Mouse (Mus musculus) stomach, embryonic 14.5 days (tissue): ENCODE results near the gene Smpd4. TPM values are rescaled to one million over a fixed set of nuclear protein-coding genes. Genes with fewer than 3 reads are reported as not detected.
"Not testable (repeated sequence)": the region's sequence is repeated elsewhere in the genome, so short reads cannot be mapped to it uniquely, and the experiment has no call there.

Source experiments
- ATAC-seq: fragments of 200-750 bp; cut with Nextera tagmentation; 2 replicates; pipeline ENCODE4 v1.8.0; 2017; ENCODE audit warnings: low read depth, moderate TSS enrichment; ENCODE audit not compliant: insufficient number of reproducible peaks, insufficient read depth, low FRiP score
- H3K27ac ChIP-seq: fragments of 300-500 bp; sonication (generic); 2 replicates; pipeline ENCODE4 v1.5.1; 2014; ENCODE audit warnings: mild to moderate bottlenecking, low read length, moderate library complexity, mixed read lengths
- H3K27me3 ChIP-seq: fragments of 300-500 bp; sonication (generic); 2 replicates; pipeline ENCODE4 v1.6.1; 2014; ENCODE audit warnings: low read length, control low read depth, mixed read lengths; ENCODE audit not compliant: control insufficient read depth, insufficient read depth
- H3K36me3 ChIP-seq: fragments of 300-500 bp; sonication (generic); 2 replicates; pipeline ENCODE4 v1.6.1; 2014; ENCODE audit warnings: mild to moderate bottlenecking, control low read depth, low read length, moderate library complexity, mixed read lengths; ENCODE audit not compliant: control insufficient read depth, insufficient read depth
- H3K4me1 ChIP-seq: fragments of 300-500 bp; sonication (generic); 2 replicates; pipeline ENCODE4 v1.6.1; 2014; ENCODE audit warnings: low read length, control low read depth, mixed read lengths; ENCODE audit not compliant: control insufficient read depth, insufficient read depth
- H3K4me2 ChIP-seq: fragments of 300-500 bp; sonication (generic); replicated peaks from 2 replicates; pipeline ENCODE4 v1.6.1; 2014; ENCODE audit warnings: low read depth, low read length, control low read depth
- H3K4me3 ChIP-seq: fragments of 300-500 bp; sonication (generic); 2 replicates; pipeline ENCODE4 v1.5.1; 2014; ENCODE audit warnings: low read depth, low read length, control low read depth
- H3K9ac ChIP-seq: fragments of 300-500 bp; sonication (generic); replicated peaks from 2 replicates; pipeline ENCODE4 v1.6.1; 2014; ENCODE audit warnings: low read depth, mild to moderate bottlenecking, control low read depth, low read length, moderate library complexity, mixed read lengths
- H3K9me3 ChIP-seq: fragments of 300-500 bp; sonication (generic); 2 replicates; pipeline ENCODE4 v1.6.1; 2016; ENCODE audit warnings: low read depth, low read length, control low read depth; ENCODE audit not compliant: control insufficient read depth
- whole genome bisulfite sequencing: fragments of 180-500 bp; shearing (Covaris S2); extraction: QIAGEN DNeasy Blood & Tissue Kit; methylation state at CpG from one replicate; pipeline ENCODE4 v1.1.7; 2014; 5-methylcytosine and 5-hydroxymethylcytosine counted together
- polyA plus RNA-seq: library from polyadenylated mRNA; unstranded; fragments of >200 nt; fragmentation: Nextera tagmentation; extraction: Ambion mirVana; gene quantifications from 2 replicates; pipeline ENCODE4 v1.2.1, GENCODE M21; 2014

Gene Smpd4
- polyA plus RNA-seq, 1 experiment from 2014 or later: 38.7 TPM

DNA sequence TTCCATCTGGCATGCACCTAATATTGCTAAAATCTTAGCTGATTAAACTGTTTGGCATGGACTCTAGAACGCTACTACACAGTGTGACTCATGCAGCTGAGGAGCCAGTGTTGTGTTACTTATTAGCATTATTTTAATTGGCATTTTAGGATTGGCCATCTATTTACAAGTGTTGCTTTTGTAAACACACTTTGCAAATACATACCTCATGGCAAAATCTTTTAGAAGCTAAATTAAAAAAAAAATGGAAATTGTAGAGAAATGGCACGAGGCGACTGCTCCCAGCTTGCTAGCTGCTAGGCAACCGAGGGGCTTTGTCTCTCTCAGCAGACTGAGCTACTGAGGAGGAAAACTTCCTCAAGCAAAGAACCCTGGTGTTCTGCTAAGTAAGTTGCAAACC lies 14.2 kb upstream of the Smpd4 start:
- ATAC-seq: no peak
- Histone ChIP-seq H3K4me2 (no peak overlapping the region), H3K9ac (no peak overlapping the region), H3K27ac (no peak overlapping the region), H3K4me3 (no peak overlapping the region), H3K27me3 (no peaks in the 10 kb centered on the region), H3K36me3 (no peaks in the 10 kb centered on the region), H3K9me3 (no peaks in the 10 kb centered on the region), H3K4me1 (no peaks in the 10 kb centered on the region)
- 66% methylated on average over 4 of the region's 4 CpGs for WGBS

DNA sequence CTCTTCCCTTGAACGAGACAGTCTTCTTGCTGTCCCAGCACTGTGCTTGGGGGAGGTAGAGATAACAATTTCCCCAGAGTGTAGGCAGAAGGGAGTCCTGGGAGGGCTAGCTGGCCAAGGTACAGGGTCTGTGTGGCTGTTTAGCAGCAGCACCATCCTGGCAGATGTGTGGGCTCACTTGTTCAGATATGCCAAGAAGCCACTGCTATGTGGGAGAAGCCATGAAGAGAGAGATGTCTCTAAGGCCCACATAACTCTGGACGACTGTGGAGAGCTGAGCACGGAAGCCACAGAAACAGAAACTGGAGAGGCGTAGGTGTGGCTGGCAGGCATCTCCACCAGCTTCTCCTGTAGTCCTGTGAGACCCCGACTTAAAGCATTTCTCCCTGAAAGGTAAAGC lies 13.5 kb upstream of the Smpd4 start:
- no peak overlapping the region for H3K4me2 ChIP-seq
- no peaks in the 10 kb centered on the region for H3K27me3 ChIP-seq
- H3K9ac ChIP-seq: no peak overlapping the region
- whole genome bisulfite sequencing: 71% methylated on average over 5 of the region's 5 CpGs
- no peak overlapping the region for H3K4me3 ChIP-seq
- no peak for ATAC-seq
- no peaks in the 10 kb centered on the region for H3K4me1 ChIP-seq
- H3K36me3 ChIP-seq: no peaks in the 10 kb centered on the region
- H3K27ac ChIP-seq: no peak overlapping the region
- no peaks in the 10 kb centered on the region for H3K9me3 ChIP-seq

DNA sequence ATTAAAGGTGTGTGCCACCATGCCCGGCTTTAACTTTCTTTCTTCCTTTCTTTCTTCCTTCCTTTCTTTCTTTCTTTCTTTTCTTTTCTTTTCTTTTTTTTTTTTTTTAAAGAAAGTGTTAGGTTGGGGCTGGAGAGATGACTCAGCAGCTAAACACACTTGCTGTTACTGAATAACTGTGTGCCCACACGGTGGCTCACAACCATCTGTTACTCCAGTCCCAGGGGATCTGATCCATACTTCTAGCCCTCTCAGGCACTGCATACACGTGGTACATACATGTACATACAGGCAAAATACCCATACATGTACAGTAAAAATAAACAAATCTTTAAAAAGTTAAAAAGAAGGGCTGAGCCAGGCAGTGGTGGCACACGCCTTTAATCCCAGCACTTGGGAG lies 7.8 kb upstream of the Smpd4 start:
- Histone ChIP-seq H3K36me3 (no peaks in the 10 kb centered on the region), H3K4me2 (no peak overlapping the region), H3K9ac (no peak overlapping the region), H3K27ac (no peak overlapping the region), H3K4me1 (no peaks in the 10 kb centered on the region), H3K4me3 (no peak overlapping the region), H3K9me3 (no peaks in the 10 kb centered on the region), H3K27me3 (no peaks in the 10 kb centered on the region)
- WGBS: 69% methylated on average over 4 of the region's 4 CpGs
- no peak for ATAC-seq

DNA sequence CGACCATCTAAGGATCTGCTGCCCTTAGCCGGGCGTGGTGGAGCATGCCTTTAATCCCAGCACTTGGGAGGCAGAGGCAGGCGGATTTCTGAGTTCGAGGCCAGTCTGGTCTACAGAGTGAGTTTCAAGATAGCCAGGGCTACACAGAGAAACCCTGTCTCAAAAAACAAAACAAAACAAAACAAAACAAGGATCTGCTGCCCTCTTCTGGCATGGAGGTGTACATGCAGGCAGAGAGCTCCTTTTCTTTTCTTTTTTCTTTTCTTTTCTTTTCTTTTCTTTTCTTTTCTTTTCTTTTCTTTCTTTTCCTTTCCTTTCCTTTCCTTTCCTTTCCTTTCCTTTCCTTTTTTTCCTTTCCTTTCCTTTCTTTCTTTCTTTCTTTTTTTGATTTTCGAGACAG lies 4.4 kb upstream of the Smpd4 start:
- H3K27ac ChIP-seq, H3K4me1 ChIP-seq, H3K27me3 ChIP-seq, H3K9me3 ChIP-seq, H3K4me3 ChIP-seq, H3K4me2 ChIP-seq, H3K36me3 ChIP-seq, H3K9ac ChIP-seq, ATAC-seq: not testable (repeated sequence)
- 88% methylated on average over 6 of the region's 6 CpGs for WGBS

DNA sequence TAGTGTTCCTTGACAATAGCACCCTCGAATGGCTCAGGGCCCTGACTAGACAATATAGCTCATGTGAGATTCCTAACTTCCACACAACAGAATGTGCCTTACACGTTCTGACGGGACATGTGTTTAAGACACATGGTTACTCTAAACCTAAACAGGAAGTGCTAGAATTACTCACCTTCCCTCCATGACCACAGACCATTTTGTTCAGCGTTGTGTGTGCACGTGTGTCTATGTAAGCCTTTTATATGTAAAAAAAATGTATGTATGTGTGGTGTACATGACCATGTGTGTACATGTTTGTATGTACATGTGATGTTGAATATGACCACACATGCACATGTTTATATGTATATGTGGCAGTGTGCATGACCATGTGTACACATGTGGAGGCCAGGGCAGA lies 2.9 kb upstream of the Smpd4 start:
- Histone ChIP-seq H3K27ac (no peak overlapping the region), H3K36me3 (no peaks in the 10 kb centered on the region), H3K4me3 (no peak overlapping the region), H3K27me3 (no peaks in the 10 kb centered on the region), H3K9me3 (no peaks in the 10 kb centered on the region), H3K4me1 (0 out of 2 replicates have a peak, but pooled peaks cover 6% of the 10 kb centered on the region), H3K9ac (no peak overlapping the region), H3K4me2 (no peak overlapping the region)
- no peak for ATAC-seq
- 72% methylated on average over 5 of the region's 5 CpGs for WGBS

DNA sequence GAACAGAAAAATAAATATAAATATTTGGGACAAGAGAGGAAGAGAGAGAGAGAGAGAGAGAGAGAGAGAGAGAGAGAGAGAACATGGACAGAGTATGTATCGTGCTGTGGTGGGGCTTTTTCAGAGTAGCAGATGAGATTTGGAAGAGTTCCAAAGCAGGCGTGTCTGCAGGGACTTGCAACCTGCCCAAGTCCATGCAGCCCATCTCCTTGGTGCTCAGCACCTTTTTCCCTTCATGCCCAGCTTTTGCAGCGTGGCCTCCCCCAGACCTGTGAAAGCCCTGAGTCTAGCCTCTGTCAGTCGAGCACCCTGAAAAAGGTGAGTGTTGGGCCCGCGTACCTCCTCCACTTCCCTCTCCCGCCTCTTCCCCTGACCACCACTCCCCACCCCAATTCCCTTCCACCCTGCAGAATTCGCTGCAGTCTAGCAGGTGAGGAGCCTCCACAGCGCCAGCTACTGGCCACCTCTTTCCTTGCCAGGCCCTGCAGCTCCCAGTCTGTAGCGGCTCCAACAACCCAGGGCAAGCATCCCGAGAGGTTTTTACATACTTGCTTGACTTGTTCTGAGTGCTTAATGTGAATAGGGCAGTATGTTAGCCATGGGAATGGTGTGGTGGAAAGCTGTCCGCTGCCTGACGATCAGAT lies 1.1 kb upstream of the Smpd4 start:
- peak; percentile 82 for ATAC-seq
- no peak overlapping the region for H3K4me3 ChIP-seq
- no peaks in the 10 kb centered on the region for H3K9me3 ChIP-seq
- H3K36me3 ChIP-seq: no peaks in the 10 kb centered on the region; the same call in none of the 2 replicates
- H3K4me2 ChIP-seq: peak overlapping the region; percentile 7; the same call in 1 of the 2 replicates
- H3K4me1 ChIP-seq: 0 out of 2 replicates have a peak, but pooled peaks cover 6% of the 10 kb centered on the region
- no peak overlapping the region for H3K27ac ChIP-seq
- no peaks in the 10 kb centered on the region for H3K27me3 ChIP-seq
- 12% methylated on average over 13 of the region's 13 CpGs for WGBS
- H3K9ac ChIP-seq: no peak overlapping the region

DNA sequence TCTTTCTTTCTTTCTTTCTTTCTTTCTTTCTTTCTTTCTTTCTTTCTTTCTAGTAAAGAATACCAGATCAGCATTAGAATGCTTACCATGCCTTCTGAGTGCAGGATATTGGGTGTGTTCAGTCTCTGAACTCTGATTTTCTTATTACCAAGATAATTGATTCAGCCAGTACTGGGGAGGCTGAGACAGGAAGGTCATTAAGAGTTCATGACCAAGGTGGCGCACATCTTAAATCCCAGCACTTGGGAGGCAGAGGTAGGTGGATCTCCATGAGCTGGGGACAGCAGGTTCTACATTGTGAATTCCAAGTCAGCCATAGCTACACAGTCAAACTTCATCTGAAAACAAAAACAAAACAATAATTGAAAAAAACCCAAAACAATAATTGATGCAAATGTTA lies 2.8 kb downstream of the Smpd4 start:
- H3K4me1 ChIP-seq: 0 out of 2 replicates have a peak, but pooled peaks cover 6% of the 10 kb centered on the region
- no peak overlapping the region for H3K4me2 ChIP-seq
- WGBS: 86% methylated on average over 1 of the region's 1 CpGs
- no peaks in the 10 kb centered on the region for H3K9me3 ChIP-seq
- H3K27ac ChIP-seq: no peak overlapping the region
- no peak overlapping the region for H3K4me3 ChIP-seq
- ATAC-seq: no peak
- no peaks in the 10 kb centered on the region for H3K27me3 ChIP-seq
- H3K9ac ChIP-seq: no peak overlapping the region
- H3K36me3 ChIP-seq: peaks cover 15% of the 10 kb centered on the region

DNA sequence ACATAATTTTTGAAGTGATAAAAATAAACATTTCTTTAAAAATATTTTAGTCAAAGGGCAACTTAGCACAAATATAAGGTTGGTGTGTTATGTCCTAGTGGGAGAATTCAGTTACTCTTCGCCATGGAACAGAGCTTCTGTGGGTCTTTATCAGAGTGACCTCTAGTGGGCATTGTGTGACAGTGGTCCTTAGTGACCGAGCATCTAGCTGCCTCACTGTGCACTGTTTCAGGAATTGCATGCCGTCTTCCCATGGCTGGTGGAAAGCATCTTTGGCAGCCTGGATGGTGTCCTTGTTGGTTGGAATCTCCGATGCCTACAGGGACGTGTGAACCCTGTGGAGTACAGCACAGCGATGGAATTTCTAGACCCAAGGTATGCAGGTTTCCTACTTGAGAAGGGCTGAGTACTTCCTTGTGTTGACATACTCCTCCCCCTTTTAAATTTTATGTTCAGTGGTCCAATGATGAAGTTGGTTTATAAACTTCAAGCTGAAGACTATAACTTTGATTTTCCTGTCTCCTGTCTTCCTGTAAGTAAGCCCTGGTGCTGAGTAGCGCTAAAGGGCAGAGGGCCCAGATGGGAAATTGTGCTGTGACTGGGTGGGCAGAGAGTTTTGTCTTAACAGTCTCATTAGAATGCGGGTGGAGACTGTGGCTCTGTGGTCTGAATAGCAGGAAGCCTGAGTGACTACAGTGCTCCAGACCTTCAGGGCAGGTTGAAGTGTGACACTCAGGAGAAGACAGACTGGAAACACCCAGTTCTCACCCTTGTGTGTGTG lies 6.5 kb downstream of the Smpd4 start:
- no peak for ATAC-seq
- Histone ChIP-seq H3K9me3 (no peaks in the 10 kb centered on the region), H3K9ac (no peak overlapping the region), H3K27ac (no peak overlapping the region), H3K4me2 (no peak overlapping the region), H3K36me3 (peaks cover 47% of the 10 kb centered on the region), H3K4me3 (no peak overlapping the region), H3K4me1 (no peaks in the 10 kb centered on the region), H3K27me3 (no peaks in the 10 kb centered on the region)
- WGBS: 63% methylated on average over 8 of the region's 8 CpGs

DNA sequence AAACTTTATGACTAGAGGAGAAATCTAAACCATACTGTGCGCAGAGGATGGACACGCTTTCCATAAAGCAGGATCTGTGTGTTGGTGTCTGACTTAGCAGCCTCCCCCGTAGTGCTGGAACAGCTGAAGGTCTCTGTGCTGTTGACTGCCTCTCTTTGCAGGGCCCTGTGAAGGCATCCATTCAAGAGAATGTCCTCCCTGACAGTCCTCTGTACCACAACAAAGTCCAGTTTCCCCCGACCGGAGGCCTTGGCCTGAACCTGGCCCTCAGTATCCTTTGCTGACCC lies 7.1 kb downstream of the Smpd4 start:
- no peak overlapping the region for H3K27ac ChIP-seq
- 94% methylated on average over 5 of the region's 5 CpGs for WGBS
- H3K9me3 ChIP-seq: no peaks in the 10 kb centered on the region
- no peak overlapping the region for H3K4me2 ChIP-seq
- H3K36me3 ChIP-seq: peaks cover 47% of the 10 kb centered on the region
- H3K4me1 ChIP-seq: no peaks in the 10 kb centered on the region
- H3K9ac ChIP-seq: no peak overlapping the region
- ATAC-seq: no peak
- no peak overlapping the region for H3K4me3 ChIP-seq
- no peaks in the 10 kb centered on the region for H3K27me3 ChIP-seq
